Mouse (Mus musculus): ENCODE measurements around the gene Acot6.

- TF ChIP-seq NRF1 (IDR thresholded peaks at IDR 0.05; ENCODE audit: low read depth, low read length) (no peak), USF1 (IDR thresholded peaks at IDR 0.05; ENCODE audit: low read depth, low read length) (no peak), POLR2A (IDR thresholded peaks at IDR 0.05; ENCODE audit: low read depth, low read length) (no peak), USF2 (conservative IDR thresholded peaks at IDR 0.05; ENCODE audit: low read depth, low read length) (no peak), JUND (conservative IDR thresholded peaks at IDR 0.05; ENCODE audit: low read depth, low read length) (no peak), EP300 (IDR thresholded peaks at IDR 0.05; ENCODE audit: low read length) (no peak), ELF1 (IDR thresholded peaks at IDR 0.05; ENCODE audit: low read depth, low read length) (no peak), CTCF (conservative IDR thresholded peaks at IDR 0.05 in 1 of 2, IDR thresholded peaks at IDR 0.05 in 1 of 2; ENCODE audit: low read depth in 2 of 2, low read length in 2 of 2) (no peak), CHD1 (IDR thresholded peaks at IDR 0.05; ENCODE audit: low read depth, low read length) (no peak)
Measured at GRCm38 (mm10) chr12:84053679-84054391, 46.6 kb upstream of the Acot6 start.

Data from CH12.LX (cell line).